Mouse (Mus musculus) intestine, postnatal 0 days (tissue): ENCODE results near the gene Dst. TPM values are rescaled to one million over a fixed set of nuclear protein-coding genes. Genes with fewer than 3 reads are reported as not detected.

Experiments
- ATAC-seq: fragments of 200-750 bp; cut with Nextera tagmentation; 2 replicates; pipeline ENCODE4 v1.8.0; 2017; ENCODE audit warnings: mild to moderate bottlenecking, moderate TSS enrichment, moderate library complexity
- H3K27ac ChIP-seq: fragments of 300-500 bp; sonication (generic); 2 replicates; pipeline ENCODE4 v1.5.1; 2014; ENCODE audit warnings: mild to moderate bottlenecking, low read depth, low read length, moderate library complexity
- H3K27me3 ChIP-seq: fragments of 300-500 bp; sonication (generic); replicated peaks from 2 replicates; pipeline ENCODE4 v1.6.1; 2014; ENCODE audit warnings: low read length, mixed read lengths; ENCODE audit not compliant: control insufficient read depth, insufficient read depth
- H3K36me3 ChIP-seq: fragments of 300-500 bp; sonication (generic); 2 replicates; pipeline ENCODE4 v1.6.1; 2014; ENCODE audit warnings: mild to moderate bottlenecking, moderate library complexity; ENCODE audit not compliant: control insufficient read depth, insufficient read depth
- H3K4me1 ChIP-seq: fragments of 300-500 bp; sonication (generic); replicated peaks from 2 replicates; pipeline ENCODE4 v1.6.1; 2014; ENCODE audit warnings: antibody characterized with exemption, low read length, mixed read lengths; ENCODE audit not compliant: control insufficient read depth, insufficient read depth
- H3K4me2 ChIP-seq: fragments of 300-500 bp; sonication (generic); replicated peaks from 2 replicates; pipeline ENCODE4 v1.6.1; 2014; ENCODE audit warnings: low read depth, mild to moderate bottlenecking, moderate library complexity
- H3K4me3 ChIP-seq: fragments of 300-500 bp; sonication (generic); 2 replicates; pipeline ENCODE4 v1.5.1; 2014; ENCODE audit warnings: low read depth, low read length
- H3K9ac ChIP-seq: fragments of 300-500 bp; sonication (generic); 2 replicates; pipeline ENCODE4 v1.6.1; 2014; ENCODE audit warnings: mild to moderate bottlenecking, low read depth, low read length
- H3K9me3 ChIP-seq: fragments of 300-500 bp; sonication (generic); 2 replicates; pipeline ENCODE4 v1.6.1; 2016; ENCODE audit warnings: mixed run types; ENCODE audit not compliant: control insufficient read depth
- CTCF ChIP-seq: sonication (generic); IDR thresholded peaks from 2 replicates; pipeline ENCODE4 v1.5.1; 2016; ENCODE audit warnings: low read depth, mild to moderate bottlenecking, control low read depth, antibody characterized with exemption, moderate library complexity
- WGBS: fragments of 180-500 bp; shearing (Covaris S2); extraction: QIAGEN DNeasy Blood & Tissue Kit; methylation state at CpG from one replicate; pipeline ENCODE4 v1.1.7; 2014; 5-methylcytosine and 5-hydroxymethylcytosine counted together
- polyA plus RNA-seq: library from polyadenylated mRNA; unstranded; fragments of >200 nt; fragmentation: Nextera tagmentation; extraction: Ambion mirVana; gene quantifications from 2 replicates; pipeline ENCODE4 v1.2.1, GENCODE M21; 2015

Gene Dst
- polyA plus RNA-seq, 1 experiment from 2014 or later, result 19.0 TPM

- TF ChIP-seq CTCF, result no peak
- Histone ChIP-seq H3K4me3 (no peak overlapping the region), H3K4me1 (no peaks in the 10 kb centered on the region), H3K9me3 (no peaks in the 10 kb centered on the region), H3K36me3 (peaks cover 59% of the 10 kb centered on the region), H3K27ac (no peak overlapping the region), H3K4me2 (no peak overlapping the region), H3K27me3 (no peaks in the 10 kb centered on the region), H3K9ac (no peak overlapping the region)
- WGBS, result 84% methylated on average over 10 of the region's 10 CpGs
- ATAC-seq, result no peak
Observed at GRCm38 (mm10) chr1:34244678-34245077, 336.7 kb downstream of the Dst start.

- WGBS, result 78% methylated on average over 15 of the region's 15 CpGs
- ATAC-seq, result no peak
- Histone ChIP-seq H3K27ac (no peak overlapping the region), H3K4me2 (no peak overlapping the region), H3K4me3 (no peak overlapping the region), H3K4me1 (no peaks in the 10 kb centered on the region), H3K36me3 (peaks cover 69% of the 10 kb centered on the region), H3K27me3 (no peaks in the 10 kb centered on the region), H3K9me3 (no peaks in the 10 kb centered on the region), H3K9ac (no peak overlapping the region)
- no peak for TF ChIP-seq CTCF
Observed at GRCm38 (mm10) chr1:34245951-34246641, 338.1 kb downstream of the Dst start.

GRCm38 (mm10) chr1:34246642-34246987 lies 338.6 kb downstream of the Dst start:
- Histone ChIP-seq H3K4me3 (no peak overlapping the region), H3K9me3 (no peaks in the 10 kb centered on the region), H3K36me3 (peaks cover 70% of the 10 kb centered on the region), H3K27me3 (no peaks in the 10 kb centered on the region), H3K4me2 (no peak overlapping the region), H3K9ac (no peak overlapping the region), H3K4me1 (no peaks in the 10 kb centered on the region), H3K27ac (no peak overlapping the region)
- 97% methylated on average over 8 of the region's 8 CpGs for WGBS
- no peak for ATAC-seq
- no peak for TF ChIP-seq CTCF

GRCm38 (mm10) chr1:34251137-34251536 lies 343.1 kb downstream of the Dst start:
- Histone ChIP-seq H3K9ac (no peak overlapping the region), H3K9me3 (no peaks in the 10 kb centered on the region), H3K36me3 (peaks cover 77% of the 10 kb centered on the region), H3K27ac (no peak overlapping the region), H3K4me3 (no peak overlapping the region), H3K4me1 (no peaks in the 10 kb centered on the region), H3K4me2 (no peak overlapping the region), H3K27me3 (no peaks in the 10 kb centered on the region)
- TF ChIP-seq CTCF, result no peak
- 44% methylated on average over 13 of the region's 13 CpGs for WGBS
- ATAC-seq, result peak; percentile 86

- Histone ChIP-seq H3K4me3 (no peak overlapping the region), H3K27ac (no peak overlapping the region), H3K4me1 (no peaks in the 10 kb centered on the region), H3K4me2 (no peak overlapping the region), H3K9ac (no peak overlapping the region), H3K27me3 (no peaks in the 10 kb centered on the region), H3K36me3 (peaks cover 81% of the 10 kb centered on the region), H3K9me3 (no peaks in the 10 kb centered on the region)
- TF ChIP-seq CTCF, result no peak
- WGBS, result 79% methylated on average over 8 of the region's 8 CpGs
- no peak for ATAC-seq
Observed at GRCm38 (mm10) chr1:34252267-34252666, 344.2 kb downstream of the Dst start.

- WGBS, result 63% methylated on average over 7 of the region's 7 CpGs
- H3K36me3 ChIP-seq, result peaks cover 82% of the 10 kb centered on the region
- H3K4me3 ChIP-seq, result no peak overlapping the region
- H3K9ac ChIP-seq, result no peak overlapping the region
- ATAC-seq, result no peak
- no peaks in the 10 kb centered on the region for H3K9me3 ChIP-seq
- H3K27me3 ChIP-seq, result no peaks in the 10 kb centered on the region
- H3K27ac ChIP-seq, result no peak overlapping the region
- no peaks in the 10 kb centered on the region for H3K4me1 ChIP-seq
- no peak for TF ChIP-seq CTCF
- H3K4me2 ChIP-seq, result no peak overlapping the region
Observed at GRCm38 (mm10) chr1:34253876-34254275, 345.9 kb downstream of the Dst start.
